Mouse (Mus musculus) common myeloid progenitor, adult 5-6 weeks (primary cell): ENCODE data around the gene AI661453. TPM values are rescaled to one million over a fixed set of nuclear protein-coding genes. Genes with fewer than 3 reads are reported as not detected.
A peak's percentile ranks its signal among the peaks of the same experiment; 100 is the strongest.

Experiments used
- ATAC-seq: replicated peaks from 2 replicates; pipeline ENCODE4 v1.8.0; 2016; ENCODE audit warnings: low read depth, mild to moderate bottlenecking, moderate TSS enrichment, inconsistent platforms; ENCODE audit not compliant: poor library complexity, severe bottlenecking
- total RNA-seq: library from RNA; stranded (forward); fragments of 200-1000, 187-1606 nt; gene quantifications from 2 replicates; pipeline ENCODE4 v1.2.3, GENCODE M21; 2017

The AI661453 gene
- total RNA-seq, 1 experiment from 2014 or later = 0.87 TPM

GRCm38 (mm10) chr17:47515180-47515844 is 78.9 kb downstream of the AI661453 start:
- 0 out of 2 replicates have a peak, but pooled peaks have one; percentile 7 for ATAC-seq

GRCm38 (mm10) chr17:47516232-47516631 is 79.8 kb downstream of the AI661453 start:
- no peak for ATAC-seq

- no peak for ATAC-seq
These were observed 81.8 kb downstream of the AI661453 start for GRCm38 (mm10) chr17:47518205-47518604.

Other genes with a start within 250 kb of the AI661453 start
- 56.6 and 62.0 TPM in 2 replicates for gene Mrps10, start 67.7 kb upstream of the AI661453 start, total RNA-seq
- not detected in 2 replicates for gene Guca1b, start 51.2 kb upstream of the AI661453 start, total RNA-seq
- gene Guca1a, start 36.0 kb upstream of the AI661453 start, total RNA-seq = 1.4 TPM in 1 of 2 replicates, not detected in the other
- gene 1700001C19Rik, start 761 bp downstream of the AI661453 start, total RNA-seq = 1.2 TPM in 1 of 2 replicates, not detected in the other
- 45.2 and 64.5 TPM in 2 replicates for gene Taf8, start 65.7 kb downstream of the AI661453 start, total RNA-seq
- gene Ccnd3, start 68.4 kb downstream of the AI661453 start, total RNA-seq = 45.1 and 61.9 TPM in 2 replicates
- 14.7 and 18.3 TPM in 2 replicates for gene Bysl, start 174.9 kb downstream of the AI661453 start, total RNA-seq
- gene Med20, start 175.0 kb downstream of the AI661453 start, total RNA-seq = 32.2 and 42.8 TPM in 2 replicates
- 0.69 and 0.97 TPM in 2 replicates for gene Gm20517, start 175.0 kb downstream of the AI661453 start, total RNA-seq
- gene Usp49, start 194.1 kb downstream of the AI661453 start, total RNA-seq = 4.9 and 11.4 TPM in 2 replicates